8 mouse cellular contexts compared by ENCODE assay signal in the genomic region with DNA sequence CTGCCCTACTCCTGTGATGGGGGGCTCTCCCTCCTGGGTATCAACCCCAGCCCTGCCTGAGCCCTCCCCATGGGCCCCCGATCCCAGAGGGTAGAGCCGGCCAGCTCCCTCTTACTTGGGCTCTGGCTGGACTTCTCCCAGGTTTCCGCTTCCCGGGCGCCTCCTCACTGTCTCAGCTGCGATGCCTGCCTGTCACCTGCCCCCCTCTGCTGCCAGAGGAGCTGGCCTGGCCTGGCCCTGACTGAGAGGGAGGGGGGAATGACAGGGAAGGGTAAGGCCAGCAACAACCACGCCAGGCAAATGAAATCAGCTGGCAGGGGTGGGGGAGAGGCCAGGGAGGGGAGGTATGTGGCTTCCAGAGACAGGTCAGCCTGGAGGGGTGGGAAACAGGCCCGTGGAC. TPM values are rescaled to one million over a fixed set of nuclear protein-coding genes. Genes with fewer than 3 reads are reported as not detected.
DNase-seq lines count a peak whose midpoint lies in the region; ATAC-seq and TF ChIP-seq lines count a peak whose summit lies in the region.

No protein-coding gene starts in this region.

- H3K27me3 ChIP-seq in forebrain, embryonic 13.5 days = no peaks in the 10 kb centered on the region
- H3K27me3 ChIP-seq in hindbrain, embryonic 11.5 days (ENCODE audit: control insufficient read depth, insufficient read depth, low read length) = no peaks in the 10 kb centered on the region
- no peaks in the 10 kb centered on the region for H3K27me3 ChIP-seq in midbrain, postnatal 0 days (ENCODE audit: insufficient read depth, low read length)

- H3K9me3 ChIP-seq in forebrain, embryonic 13.5 days (replicated peaks) = no peaks in the 10 kb centered on the region
- H3K9me3 ChIP-seq in hindbrain, embryonic 11.5 days (ENCODE audit: control insufficient read depth, low read length) = no peaks in the 10 kb centered on the region
- no peaks in the 10 kb centered on the region for H3K9me3 ChIP-seq in midbrain, postnatal 0 days (ENCODE audit: low read length)

- peak; percentile 20; the same call in 1 of the 2 replicates for ATAC-seq in forebrain, embryonic 13.5 days
- peak; percentile 43; the same call in 1 of the 2 replicates for ATAC-seq in hindbrain, embryonic 11.5 days (ENCODE audit: low FRiP score)
- ATAC-seq in midbrain, postnatal 0 days (ENCODE audit: low FRiP score) = peak; percentile 18; the same call in 1 of the 2 replicates

- no peak overlapping the region for H3K4me2 ChIP-seq in forebrain, embryonic 13.5 days
- no peak overlapping the region for H3K4me2 ChIP-seq in hindbrain, embryonic 11.5 days (replicated peaks; ENCODE audit: low read depth, low read length)
- H3K4me2 ChIP-seq in midbrain, postnatal 0 days (ENCODE audit: low read depth, low read length, poor library complexity, severe bottlenecking) = no peak overlapping the region

- H3K4me1 ChIP-seq in forebrain, embryonic 13.5 days = peaks cover 15% of the 10 kb centered on the region
- peaks cover 5% of the 10 kb centered on the region for H3K4me1 ChIP-seq in hindbrain, embryonic 11.5 days (replicated peaks; ENCODE audit: control insufficient read depth, insufficient read depth, low read length)
- no peaks in the 10 kb centered on the region for H3K4me1 ChIP-seq in midbrain, postnatal 0 days (ENCODE audit: insufficient read depth, low read length)

- no peak overlapping the region for H3K4me3 ChIP-seq in forebrain, embryonic 13.5 days
- no peak overlapping the region for H3K4me3 ChIP-seq in hindbrain, embryonic 11.5 days (ENCODE audit: low read depth, low read length)
- no peak overlapping the region for H3K4me3 ChIP-seq in midbrain, postnatal 0 days (ENCODE audit: low read depth, low read length)

- WGBS in forebrain, embryonic 13.5 days = 16% methylated on average over 8 of the region's 8 CpGs
- 18% methylated on average over 8 of the region's 8 CpGs for WGBS in hindbrain, embryonic 11.5 days
- WGBS in midbrain, postnatal 0 days = 13% methylated on average over 8 of the region's 8 CpGs

- no peak for TF ChIP-seq CTCF in midbrain, postnatal 0 days (IDR thresholded peaks at IDR 0.05)

- 0 out of 2 replicates have a peak overlapping the region, but pooled peaks have one; percentile 8 for H3K27ac ChIP-seq in forebrain, embryonic 13.5 days
- no peak overlapping the region for H3K27ac ChIP-seq in hindbrain, embryonic 11.5 days (ENCODE audit: low read depth, low read length)
- no peak overlapping the region for H3K27ac ChIP-seq in midbrain, postnatal 0 days (ENCODE audit: low read depth, low read length)

- peaks cover 25% of the 10 kb centered on the region for H3K36me3 ChIP-seq in forebrain, embryonic 13.5 days (ENCODE audit: poor library complexity, severe bottlenecking)
- no peaks in the 10 kb centered on the region; the same call in 1 of the 2 replicates for H3K36me3 ChIP-seq in hindbrain, embryonic 11.5 days (ENCODE audit: control insufficient read depth, insufficient read depth, low read length)
- peaks cover 4% of the 10 kb centered on the region; the same call in 1 of the 2 replicates for H3K36me3 ChIP-seq in midbrain, postnatal 0 days (ENCODE audit: insufficient read depth, low read length)

- peak; percentile 64 to 65 for DNase-seq in heart, adult 18-20 months
- no peak for DNase-seq in heart, postnatal 25 days (ENCODE audit: low spot score)
- DNase-seq in hindbrain, embryonic 11.5 days (ENCODE audit: low spot score) = no peak
- no peak for DNase-seq in midbrain, postnatal 0 days (ENCODE audit: low spot score)
- DNase-seq in frontal cortex, postnatal 14 days (ENCODE audit: low spot score in 2 of 2) = no peak
- DNase-seq in urinary bladder, postnatal 4 days (ENCODE audit: low spot score in 2 of 2) = no peak
- DNase-seq in cerebellum, postnatal 4 days (ENCODE audit: low spot score in 2 of 2) = no peak

- intact Hi-C loops in heart, postnatal 25 days (cut with DNase I) = no loop called here

- peak overlapping the region; percentile 45 for H3K9ac ChIP-seq in forebrain, embryonic 13.5 days
- peak overlapping the region; percentile 3; the same call in 1 of the 2 replicates for H3K9ac ChIP-seq in hindbrain, embryonic 11.5 days (ENCODE audit: low read depth, low read length)
- H3K9ac ChIP-seq in midbrain, postnatal 0 days (replicated peaks; ENCODE audit: low read length, poor library complexity, severe bottlenecking) = no peak overlapping the region

RNA-seq across cellular contexts. Expression of a gene that starts 0.3 kb away (rescaled TPM):
- 10 to 100 TPM; 14.1 to 14.6 TPM for total RNA-seq in heart, adult 18-20 months (2021)
- 1 to 10 TPM; 3.0 to 3.2 TPM for total RNA-seq in heart, postnatal 25 days (2021)
- polyA plus RNA-seq in forebrain, embryonic 13.5 days (2015; fragmentation: Nextera tagmentation; extraction: Ambion mirVana) = 0.46 and 0.74 TPM in 2 replicates
- 0.22 and 0.64 TPM in 2 replicates for polyA plus RNA-seq in hindbrain, embryonic 11.5 days (2014; fragmentation: Nextera tagmentation; extraction: Ambion mirVana)
- 0.52 and 0.66 TPM in 2 replicates for total RNA-seq in midbrain, postnatal 0 days (2014; rRNA removed)
- 0.23 and 1.1 TPM in 2 replicates for polyA plus RNA-seq in midbrain, postnatal 0 days (2015; fragmentation: Nextera tagmentation; extraction: Ambion mirVana)

RNA-seq across cellular contexts. Expression of a gene that starts 10.5 kb away (rescaled TPM):
- total RNA-seq in heart, adult 18-20 months (2021) = under 1 TPM; 0.54 to 0.55 TPM
- total RNA-seq in heart, postnatal 25 days (2021) = 1 to 10 TPM in 1 of 2 experiments, under 1 TPM in 1; 0.91 to 1.6 TPM
- 207 and 217 TPM in 2 replicates for polyA plus RNA-seq in forebrain, embryonic 13.5 days (2015; fragmentation: Nextera tagmentation; extraction: Ambion mirVana)
- polyA plus RNA-seq in hindbrain, embryonic 11.5 days (2014; fragmentation: Nextera tagmentation; extraction: Ambion mirVana) = 185 and 193 TPM in 2 replicates
- 9.4 and 16.7 TPM in 2 replicates for total RNA-seq in midbrain, postnatal 0 days (2014; rRNA removed)
- 15.0 and 16.0 TPM in 2 replicates for polyA plus RNA-seq in midbrain, postnatal 0 days (2015; fragmentation: Nextera tagmentation; extraction: Ambion mirVana)

RNA-seq across cellular contexts. Expression of a gene that starts 10.5 kb away (rescaled TPM):
- 10 to 100 TPM; 74.6 to 78.6 TPM for total RNA-seq in heart, adult 18-20 months (2021)
- total RNA-seq in heart, postnatal 25 days (2021) = 10 to 100 TPM; 73.7 to 75.3 TPM
- 178 and 203 TPM in 2 replicates for polyA plus RNA-seq in forebrain, embryonic 13.5 days (2015; fragmentation: Nextera tagmentation; extraction: Ambion mirVana)
- polyA plus RNA-seq in hindbrain, embryonic 11.5 days (2014; fragmentation: Nextera tagmentation; extraction: Ambion mirVana) = 127 and 134 TPM in 2 replicates
- total RNA-seq in midbrain, postnatal 0 days (2014; rRNA removed) = 218 and 219 TPM in 2 replicates
- 201 and 214 TPM in 2 replicates for polyA plus RNA-seq in midbrain, postnatal 0 days (2015; fragmentation: Nextera tagmentation; extraction: Ambion mirVana)

RNA-seq across cellular contexts. Expression of a gene that starts 17.7 kb away (rescaled TPM):
- 1 to 10 TPM; 8.2 to 8.3 TPM for total RNA-seq in heart, adult 18-20 months (2021)
- total RNA-seq in heart, postnatal 25 days (2021) = 10 to 100 TPM; 12.3 to 13.5 TPM
- polyA plus RNA-seq in forebrain, embryonic 13.5 days (2015; fragmentation: Nextera tagmentation; extraction: Ambion mirVana) = 11.4 and 12.4 TPM in 2 replicates
- polyA plus RNA-seq in hindbrain, embryonic 11.5 days (2014; fragmentation: Nextera tagmentation; extraction: Ambion mirVana) = 12.1 and 14.7 TPM in 2 replicates
- 67.4 and 74.4 TPM in 2 replicates for total RNA-seq in midbrain, postnatal 0 days (2014; rRNA removed)
- polyA plus RNA-seq in midbrain, postnatal 0 days (2015; fragmentation: Nextera tagmentation; extraction: Ambion mirVana) = 9.8 and 11.2 TPM in 2 replicates

RNA-seq across cellular contexts. Expression of a gene that starts 24.0 kb away (rescaled TPM):
- under 1 TPM; 0.36 to 0.84 TPM for total RNA-seq in heart, adult 18-20 months (2021)
- total RNA-seq in heart, postnatal 25 days (2021) = 1 to 10 TPM in 1 of 2 experiments, under 1 TPM in 1; 0.62 to 1.0 TPM
- polyA plus RNA-seq in forebrain, embryonic 13.5 days (2015; fragmentation: Nextera tagmentation; extraction: Ambion mirVana) = 11.7 and 13.4 TPM in 2 replicates
- polyA plus RNA-seq in hindbrain, embryonic 11.5 days (2014; fragmentation: Nextera tagmentation; extraction: Ambion mirVana) = 1.9 and 2.3 TPM in 2 replicates
- 198 and 225 TPM in 2 replicates for total RNA-seq in midbrain, postnatal 0 days (2014; rRNA removed)
- 38.3 and 39.3 TPM in 2 replicates for polyA plus RNA-seq in midbrain, postnatal 0 days (2015; fragmentation: Nextera tagmentation; extraction: Ambion mirVana)

Comparison
In these comparisons a context has a peak if more than half of its experiments do, and no peak if none do; other contexts are left out.
1. DNase-seq: peak in heart, adult 18-20 months (2 of 2); none in heart, postnatal 25 days (single experiment), hindbrain, embryonic 11.5 days (single experiment), midbrain, postnatal 0 days (single experiment), frontal cortex, postnatal 14 days (0 of 2), urinary bladder, postnatal 4 days (0 of 2) and cerebellum, postnatal 4 days (0 of 2).
2. Peak in every context shown above with its lines, with median percentiles within 50 percentile points of each other: ATAC-seq.